Mouse (Mus musculus): ENCODE results near the gene Pls1. TPM values are rescaled to one million over a fixed set of nuclear protein-coding genes. Genes with fewer than 3 reads are reported as not detected.

Gene Pls1
- polyA plus RNA-seq (2012; rRNA removed) (2.3 and 3.2 TPM in 2 replicates), polyA plus RNA-seq (2014; fragmentation: Nextera tagmentation; extraction: Ambion mirVana) (11.0 and 12.2 TPM in 2 replicates)

GRCm38 (mm10) chr9:95844825-95845460 lies at the start of gene Pls1:
Gene Pls1, minus strand, starts transcription at chr9:95845311.
- H3K4me3 ChIP-seq (ENCODE audit: insufficient read depth in 1 of 2, low read depth in 2 of 2, low read length in 2 of 2), result peak within 1 kb of the TSS; percentile 42 to 54
- H3K9me3 ChIP-seq (ENCODE audit: control insufficient read depth, low read length), result no peaks in the 10 kb centered on the region
- no peak for TF ChIP-seq EP300 (IDR thresholded peaks at IDR 0.05; ENCODE audit: low read depth)
- no peak for TF ChIP-seq CTCF (IDR thresholded peaks at IDR 0.05; ENCODE audit: low read depth)
- DNase-seq (ENCODE audit: low read depth in 3 of 3, low spot score in 3 of 3), result peak in 1 of 3 experiments; percentile 22
- no peak within 1 kb of the TSS for H3K27ac ChIP-seq
- H3K9ac ChIP-seq (replicated peaks), result peak within 1 kb of the TSS; percentile 38; the same call in 1 of the 2 replicates
- peak within 1 kb of the TSS; percentile 61 for H3K4me2 ChIP-seq (ENCODE audit: low read depth)
- peaks cover 30% of the 10 kb centered on the region for H3K27me3 ChIP-seq (ENCODE audit: control insufficient read depth, insufficient read depth, low read length)
- H3K4me1 ChIP-seq (replicated peaks; ENCODE audit: control insufficient read depth in 2 of 2, insufficient read depth in 2 of 2, low read length in 1 of 2), result no peaks in the 10 kb centered on the region
- H3K36me3 ChIP-seq (replicated peaks; ENCODE audit: control insufficient read depth, insufficient read depth, low read depth), result no peaks in the 10 kb centered on the region
- peak; percentile 68 for ATAC-seq (ENCODE audit: insufficient read depth)
- WGBS (ENCODE audit: insufficient replicate concordance), result under 1% methylated on average over 40 of the region's 46 CpGs

- ATAC-seq (ENCODE audit: insufficient read depth) (no peak), DNase-seq (ENCODE audit: low read depth in 3 of 3, low spot score in 3 of 3) (no peak)
- Histone ChIP-seq H3K9ac (replicated peaks) (no peak overlapping the region), H3K36me3 (replicated peaks; ENCODE audit: control insufficient read depth, insufficient read depth, low read depth) (peaks cover 2% of the 10 kb centered on the region; the same call in 1 of the 2 replicates), H3K4me2 (ENCODE audit: low read depth) (no peak overlapping the region), H3K4me3 (ENCODE audit: insufficient read depth in 1 of 2, low read depth in 2 of 2, low read length in 2 of 2) (no peak overlapping the region), H3K9me3 (ENCODE audit: control insufficient read depth, low read length) (no peaks in the 10 kb centered on the region), H3K27me3 (ENCODE audit: control insufficient read depth, insufficient read depth, low read length) (no peaks in the 10 kb centered on the region), H3K4me1 (replicated peaks; ENCODE audit: control insufficient read depth in 2 of 2, insufficient read depth in 2 of 2, low read length in 1 of 2) (no peaks in the 10 kb centered on the region), H3K27ac (no peak overlapping the region)
- WGBS (ENCODE audit: insufficient replicate concordance), result 76% methylated on average over 2 of the region's 2 CpGs
- TF ChIP-seq EP300 (IDR thresholded peaks at IDR 0.05; ENCODE audit: low read depth), result no peak
- no peak for TF ChIP-seq CTCF (IDR thresholded peaks at IDR 0.05; ENCODE audit: low read depth)
Observed at GRCm38 (mm10) chr9:95882751-95883150, 37.6 kb upstream of the Pls1 start.

DNA sequence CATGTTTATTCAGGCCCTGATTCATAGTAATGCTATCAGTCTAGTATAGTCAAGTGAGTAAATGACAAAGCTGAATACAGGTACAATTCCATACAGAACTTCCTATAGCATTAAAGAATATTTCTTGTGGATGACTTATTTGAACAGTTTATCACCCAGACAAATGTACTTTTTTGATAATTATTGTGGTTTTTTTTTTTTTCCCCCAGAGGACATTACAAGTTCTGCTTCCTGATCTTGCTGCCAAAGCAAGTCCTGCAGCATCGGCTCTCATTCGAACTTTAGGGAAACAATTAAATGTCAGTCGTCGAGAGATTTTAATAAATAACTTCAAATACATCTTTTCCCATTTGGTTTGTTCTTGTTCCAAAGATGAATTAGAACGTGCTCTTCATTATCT lies 33.1 kb upstream of the Pls1 start:
- Histone ChIP-seq H3K4me2 (ENCODE audit: low read depth) (no peak overlapping the region), H3K4me3 (ENCODE audit: insufficient read depth in 1 of 2, low read depth in 2 of 2, low read length in 2 of 2) (no peak overlapping the region), H3K27me3 (ENCODE audit: control insufficient read depth, insufficient read depth, low read length) (no peaks in the 10 kb centered on the region), H3K36me3 (replicated peaks; ENCODE audit: control insufficient read depth, insufficient read depth, low read depth) (no peaks in the 10 kb centered on the region; the same call in 1 of the 2 replicates), H3K9ac (replicated peaks) (no peak overlapping the region), H3K27ac (no peak overlapping the region), H3K9me3 (ENCODE audit: control insufficient read depth, low read length) (no peaks in the 10 kb centered on the region), H3K4me1 (replicated peaks; ENCODE audit: control insufficient read depth in 2 of 2, insufficient read depth in 2 of 2, low read length in 1 of 2) (no peaks in the 10 kb centered on the region)
- TF ChIP-seq CTCF (IDR thresholded peaks at IDR 0.05; ENCODE audit: low read depth) (no peak), EP300 (IDR thresholded peaks at IDR 0.05; ENCODE audit: low read depth) (no peak)
- 75% methylated on average over 5 of the region's 5 CpGs for WGBS (ENCODE audit: insufficient replicate concordance)
- DNase-seq (ENCODE audit: low read depth in 3 of 3, low spot score in 3 of 3) (no peak), ATAC-seq (ENCODE audit: insufficient read depth) (no peak)

GRCm38 (mm10) chr9:95858027-95858570 lies 13.0 kb upstream of the Pls1 start:
- Histone ChIP-seq H3K4me1 (replicated peaks; ENCODE audit: control insufficient read depth in 2 of 2, insufficient read depth in 2 of 2, low read length in 1 of 2) (peaks cover 7 to 11% of the 10 kb centered on the region in 2 experiments; a peak in 3 of 4 replicates), H3K4me3 (ENCODE audit: insufficient read depth in 1 of 2, low read depth in 2 of 2, low read length in 2 of 2) (peak overlapping the region; percentile 74 to 90), H3K9me3 (ENCODE audit: control insufficient read depth, low read length) (no peaks in the 10 kb centered on the region), H3K4me2 (ENCODE audit: low read depth) (peak overlapping the region; percentile 70), H3K27ac (no peak overlapping the region), H3K27me3 (ENCODE audit: control insufficient read depth, insufficient read depth, low read length) (no peaks in the 10 kb centered on the region), H3K9ac (replicated peaks) (peak overlapping the region; percentile 62), H3K36me3 (replicated peaks; ENCODE audit: control insufficient read depth, insufficient read depth, low read depth) (no peaks in the 10 kb centered on the region)
- WGBS (ENCODE audit: insufficient replicate concordance), result under 1% methylated on average over 31 of the region's 31 CpGs
- ATAC-seq (ENCODE audit: insufficient read depth) (peak; percentile 24; the same call in 1 of the 2 replicates), DNase-seq (ENCODE audit: low read depth in 3 of 3, low spot score in 3 of 3) (peak; percentile 55 to 63 (median 62))
- no peak for TF ChIP-seq CTCF (IDR thresholded peaks at IDR 0.05; ENCODE audit: low read depth)
- TF ChIP-seq EP300 (IDR thresholded peaks at IDR 0.05; ENCODE audit: low read depth), result no peak

DNA sequence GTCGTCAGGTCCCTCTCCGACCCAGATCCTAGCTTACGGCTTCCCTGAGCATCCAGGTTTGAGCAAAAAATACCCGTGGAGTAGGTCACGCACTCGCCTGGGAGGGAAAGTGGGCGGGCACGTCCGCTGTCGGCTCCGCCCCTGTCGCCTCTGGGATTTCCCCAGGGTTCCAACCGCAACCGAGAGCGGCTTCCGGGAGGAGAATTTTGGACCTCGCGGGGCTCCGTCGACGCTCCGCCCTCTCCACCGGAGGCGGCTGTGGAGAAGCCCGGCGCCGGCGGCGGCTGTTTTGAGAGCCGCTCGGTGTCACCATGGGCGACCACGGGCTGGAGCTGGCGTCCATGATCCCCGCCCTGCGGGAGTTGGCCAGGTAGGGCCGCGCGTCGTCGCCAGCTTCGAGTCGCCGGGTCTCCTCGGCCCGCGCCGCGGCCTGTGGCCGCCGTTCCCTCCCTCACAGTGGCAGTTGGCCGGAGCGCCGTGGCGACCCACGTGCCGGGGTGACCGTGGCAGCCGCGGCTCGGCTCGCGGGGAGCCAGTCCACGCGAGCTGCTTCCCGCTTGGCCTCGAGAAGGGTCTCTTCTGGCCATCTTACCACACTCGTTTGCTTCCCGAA lies 12.4 kb upstream of the Pls1 start, which contains the start of gene Atr:
TSS of gene Atr (plus strand) at position 184 of the 613 bp plus-strand sequence.
- ATAC-seq (ENCODE audit: insufficient read depth) (peak; percentile 94), DNase-seq (ENCODE audit: low read depth in 3 of 3, low spot score in 3 of 3) (peak; percentile 84 to 88 (median 88))
- H3K36me3 ChIP-seq (replicated peaks; ENCODE audit: control insufficient read depth, insufficient read depth, low read depth), result no peaks in the 10 kb centered on the region
- peaks cover 7 to 11% of the 10 kb centered on the region in 2 experiments; a peak in 3 of 4 replicates for H3K4me1 ChIP-seq (replicated peaks; ENCODE audit: control insufficient read depth in 2 of 2, insufficient read depth in 2 of 2, low read length in 1 of 2)
- H3K9ac ChIP-seq (replicated peaks), result peak within 1 kb of the TSS; percentile 62
- H3K27me3 ChIP-seq (ENCODE audit: control insufficient read depth, insufficient read depth, low read length), result no peaks in the 10 kb centered on the region
- no peaks in the 10 kb centered on the region for H3K9me3 ChIP-seq (ENCODE audit: control insufficient read depth, low read length)
- under 1% methylated on average over 69 of the region's 69 CpGs for WGBS (ENCODE audit: insufficient replicate concordance)
- TF ChIP-seq CTCF (IDR thresholded peaks at IDR 0.05; ENCODE audit: low read depth), result no peak
- peak within 1 kb of the TSS; percentile 74 to 90 for H3K4me3 ChIP-seq (ENCODE audit: insufficient read depth in 1 of 2, low read depth in 2 of 2, low read length in 2 of 2)
- no peak within 1 kb of the TSS for H3K27ac ChIP-seq
- peak within 1 kb of the TSS; percentile 70 for H3K4me2 ChIP-seq (ENCODE audit: low read depth)

Measured in liver, embryonic 14.5 days (tissue).